Mouse (Mus musculus) midbrain, postnatal 0 days (tissue): ENCODE measurements around the gene Nadsyn1. TPM values are rescaled to one million over a fixed set of nuclear protein-coding genes. Genes with fewer than 3 reads are reported as not detected.

Experiments
- ATAC-seq: fragments of 200-750 bp; cut with Nextera tagmentation; 2 replicates; pipeline ENCODE4 v1.8.0; 2017; ENCODE audit warnings: moderate number of reproducible peaks, mild to moderate bottlenecking, moderate TSS enrichment, moderate library complexity; ENCODE audit not compliant: low FRiP score
- DNase-seq: peaks from one replicate; pipeline ENCODE4 v3.0.0-alpha.2; 2015; ENCODE audit warnings: low spot score
- H3K27ac ChIP-seq: fragments of 300-500 bp; sonication (generic); 2 replicates; pipeline ENCODE4 v1.5.1; 2014; ENCODE audit warnings: low read depth, mild to moderate bottlenecking, low read length, mixed read lengths
- H3K27me3 ChIP-seq: fragments of 300-500 bp; sonication (generic); 2 replicates; pipeline ENCODE4 v1.6.1; 2014; ENCODE audit warnings: low read length, control low read depth, mixed read lengths; ENCODE audit not compliant: insufficient read depth
- H3K36me3 ChIP-seq: fragments of 300-500 bp; sonication (generic); 2 replicates; pipeline ENCODE4 v1.6.1; 2014; ENCODE audit warnings: low read length, control low read depth, mixed read lengths; ENCODE audit not compliant: insufficient read depth
- H3K4me1 ChIP-seq: fragments of 300-500 bp; sonication (generic); 2 replicates; pipeline ENCODE4 v1.6.1; 2014; ENCODE audit warnings: mild to moderate bottlenecking, control low read depth, antibody characterized with exemption, low read length, mixed read lengths; ENCODE audit not compliant: insufficient read depth
- H3K4me2 ChIP-seq: fragments of 300-500 bp; sonication (generic); 2 replicates; pipeline ENCODE4 v1.6.1; 2014; ENCODE audit warnings: low read depth, mild to moderate bottlenecking, low read length, mixed read lengths; ENCODE audit not compliant: poor library complexity, severe bottlenecking
- H3K4me3 ChIP-seq: fragments of 300-500 bp; sonication (generic); 2 replicates; pipeline ENCODE4 v1.5.1; 2014; ENCODE audit warnings: low read depth, mild to moderate bottlenecking, low read length, moderate library complexity
- H3K9ac ChIP-seq: fragments of 300-500 bp; sonication (generic); replicated peaks from 2 replicates; pipeline ENCODE4 v1.6.1; 2014; ENCODE audit warnings: mild to moderate bottlenecking, low read length, moderate library complexity, mixed read lengths; ENCODE audit not compliant: poor library complexity, severe bottlenecking
- H3K9me3 ChIP-seq: fragments of 300-500 bp; sonication (generic); 2 replicates; pipeline ENCODE4 v1.6.1; 2016; ENCODE audit warnings: low read length, control low read depth
- CTCF ChIP-seq: IDR thresholded peaks from 2 replicates; pipeline ENCODE4 v1.5.1; 2016; ENCODE audit warnings: antibody characterized with exemption, mild to moderate bottlenecking
- WGBS: fragments of 180-500 bp; shearing (Covaris S2); extraction: QIAGEN DNeasy Blood & Tissue Kit; methylation state at CpG from one replicate; pipeline ENCODE4 v1.1.7; 2014; 5-methylcytosine and 5-hydroxymethylcytosine counted together
- polyA plus RNA-seq: library from polyadenylated mRNA; unstranded; fragments of >200 nt; fragmentation: Nextera tagmentation; extraction: Ambion mirVana; gene quantifications from 2 replicates; pipeline ENCODE4 v1.2.1, GENCODE M21; 2015
- total RNA-seq: library from RNA; depleted of rRNA; stranded (reverse); fragments of >200 nt; gene quantifications from 2 replicates; pipeline ENCODE4 v1.2.3, GENCODE M21; 2014

The Nadsyn1 gene
- total and polyA plus RNA-seq, 2 experiments from 2014 or later: 3.5 to 6.9 TPM

GRCm38 (mm10) chr7:143777375-143777774 is 45.3 kb downstream of the Nadsyn1 start:
- WGBS: 82% methylated on average over 2 of the region's 2 CpGs

GRCm38 (mm10) chr7:143776137-143776536 is 46.5 kb downstream of the Nadsyn1 start:
- no peak for ATAC-seq
- Histone ChIP-seq H3K27me3 (no peaks in the 10 kb centered on the region), H3K9ac (no peak overlapping the region), H3K27ac (no peak overlapping the region), H3K4me2 (no peak overlapping the region), H3K36me3 (peaks cover 18% of the 10 kb centered on the region), H3K9me3 (no peaks in the 10 kb centered on the region), H3K4me1 (no peaks in the 10 kb centered on the region), H3K4me3 (no peak overlapping the region)
- WGBS: 38% methylated on average over 3 of the region's 3 CpGs
- no peak for DNase-seq
- TF ChIP-seq CTCF: no peak

More at GRCm38 (mm10) chr7:143777375-143777774, 45.3 kb downstream of the Nadsyn1 start:
- no peaks in the 10 kb centered on the region for H3K9me3 ChIP-seq
- H3K36me3 ChIP-seq: peaks cover 19% of the 10 kb centered on the region
- no peak for DNase-seq
- H3K9ac ChIP-seq: no peak overlapping the region
- no peak overlapping the region for H3K4me2 ChIP-seq
- H3K4me3 ChIP-seq: no peak overlapping the region
- no peak for TF ChIP-seq CTCF
- no peak for ATAC-seq
- H3K4me1 ChIP-seq: no peaks in the 10 kb centered on the region
- no peak overlapping the region for H3K27ac ChIP-seq
- H3K27me3 ChIP-seq: no peaks in the 10 kb centered on the region

DNA sequence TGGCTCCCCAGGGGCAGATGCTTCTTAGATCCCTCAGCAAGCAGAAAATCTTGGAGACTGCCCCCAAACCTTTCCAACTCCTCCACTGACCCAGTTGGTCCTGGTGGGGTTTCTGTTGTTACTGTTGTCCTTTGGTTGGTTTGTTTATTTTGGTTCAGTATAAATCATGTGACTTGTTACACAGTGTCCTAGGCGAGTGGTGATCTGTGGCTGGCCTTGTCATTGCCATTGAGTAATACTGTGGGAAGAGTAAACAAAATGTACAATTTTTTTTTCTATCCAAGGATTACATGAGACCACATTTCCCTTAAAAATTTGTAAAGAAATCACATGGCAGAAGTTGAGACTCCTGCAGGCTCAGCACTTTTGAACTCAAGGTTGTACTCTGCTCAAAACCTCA is 53.2 kb downstream of the Nadsyn1 start:
- no peak overlapping the region for H3K9ac ChIP-seq
- H3K27ac ChIP-seq: no peak overlapping the region
- no peak overlapping the region for H3K4me2 ChIP-seq
- 60% methylated on average over 1 of the region's 1 CpGs for WGBS
- TF ChIP-seq CTCF: no peak
- no peaks in the 10 kb centered on the region for H3K9me3 ChIP-seq
- H3K36me3 ChIP-seq: no peaks in the 10 kb centered on the region
- H3K27me3 ChIP-seq: 0 out of 2 replicates have a peak, but pooled peaks cover under 1% of the 10 kb centered on the region
- no peaks in the 10 kb centered on the region for H3K4me1 ChIP-seq
- DNase-seq (no peak), ATAC-seq (no peak)
- H3K4me3 ChIP-seq: no peak overlapping the region

DNA sequence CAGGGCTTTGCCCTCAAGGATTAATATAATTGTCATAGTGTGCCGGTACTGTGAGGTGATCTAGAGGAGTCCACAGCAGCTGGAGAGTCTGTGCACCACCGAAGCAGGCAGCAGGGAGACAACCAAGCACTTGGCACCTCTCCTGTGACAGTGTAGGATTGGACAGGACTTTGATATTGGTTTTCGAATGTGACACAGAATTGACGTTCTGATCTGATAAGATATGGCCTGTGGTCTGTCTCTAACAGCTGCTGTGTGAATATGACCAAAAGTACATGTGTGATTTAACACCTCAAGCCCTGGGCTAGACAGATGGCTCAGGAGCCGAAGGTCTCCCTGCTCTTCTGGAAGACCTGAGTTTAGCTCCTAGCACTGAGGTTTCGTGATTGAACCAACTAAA is 54.4 kb downstream of the Nadsyn1 start:
- no peak overlapping the region for H3K4me3 ChIP-seq
- TF ChIP-seq CTCF: no peak
- H3K4me2 ChIP-seq: no peak overlapping the region
- H3K36me3 ChIP-seq: no peaks in the 10 kb centered on the region
- H3K9me3 ChIP-seq: no peaks in the 10 kb centered on the region
- H3K27ac ChIP-seq: no peak overlapping the region
- WGBS: 80% methylated on average over 6 of the region's 6 CpGs
- DNase-seq (no peak), ATAC-seq (no peak)
- no peaks in the 10 kb centered on the region for H3K4me1 ChIP-seq
- no peak overlapping the region for H3K9ac ChIP-seq
- H3K27me3 ChIP-seq: 0 out of 2 replicates have a peak, but pooled peaks cover 3% of the 10 kb centered on the region

DNA sequence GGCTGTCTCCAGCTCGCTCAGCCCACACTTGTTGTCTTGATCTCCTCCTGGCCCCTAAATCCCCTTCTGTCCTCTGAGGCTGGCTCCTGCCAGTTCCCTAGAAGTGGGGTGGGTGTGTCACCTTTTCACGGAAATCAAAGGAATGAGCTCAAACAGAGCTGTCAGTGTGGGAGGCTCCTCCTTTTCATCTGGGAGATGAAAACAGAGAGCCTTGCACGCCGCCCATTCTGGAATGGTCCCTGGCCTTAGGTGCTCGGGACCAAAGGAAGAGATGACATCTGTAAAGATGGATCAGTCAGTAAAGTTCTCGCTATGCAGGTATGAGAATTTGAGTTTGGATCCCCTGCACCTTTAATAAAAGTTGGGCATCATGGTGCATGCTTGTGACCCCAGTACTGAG is 55.8 kb downstream of the Nadsyn1 start, which contains the start of gene Mrgprg:
Mrgprg (minus strand) TSS at position 101 of the 400 bp plus-strand sequence.
- Histone ChIP-seq H3K27me3 (0 out of 2 replicates have a peak, but pooled peaks cover 3% of the 10 kb centered on the region), H3K36me3 (no peaks in the 10 kb centered on the region), H3K9me3 (no peaks in the 10 kb centered on the region), H3K4me3 (no peak within 1 kb of the TSS), H3K4me1 (no peaks in the 10 kb centered on the region), H3K27ac (no peak within 1 kb of the TSS), H3K4me2 (no peak within 1 kb of the TSS), H3K9ac (no peak within 1 kb of the TSS)
- WGBS: 48% methylated on average over 6 of the region's 6 CpGs
- ATAC-seq: no peak
- no peak for DNase-seq
- no peak for TF ChIP-seq CTCF

- Histone ChIP-seq H3K27me3 (0 out of 2 replicates have a peak, but pooled peaks cover 3% of the 10 kb centered on the region), H3K4me3 (no peak overlapping the region), H3K27ac (no peak overlapping the region), H3K4me2 (no peak overlapping the region), H3K36me3 (no peaks in the 10 kb centered on the region), H3K4me1 (no peaks in the 10 kb centered on the region), H3K9me3 (no peaks in the 10 kb centered on the region), H3K9ac (no peak overlapping the region)
- no peak for DNase-seq
- ATAC-seq: no peak
- WGBS: 79% methylated on average over 19 of the region's 19 CpGs
- no peak for TF ChIP-seq CTCF
Measured at GRCm38 (mm10) chr7:143764876-143765530, 57.6 kb downstream of the Nadsyn1 start.
